Mouse (Mus musculus): ENCODE results near the gene Eif2b2.

The Eif2b2 gene

DNA sequence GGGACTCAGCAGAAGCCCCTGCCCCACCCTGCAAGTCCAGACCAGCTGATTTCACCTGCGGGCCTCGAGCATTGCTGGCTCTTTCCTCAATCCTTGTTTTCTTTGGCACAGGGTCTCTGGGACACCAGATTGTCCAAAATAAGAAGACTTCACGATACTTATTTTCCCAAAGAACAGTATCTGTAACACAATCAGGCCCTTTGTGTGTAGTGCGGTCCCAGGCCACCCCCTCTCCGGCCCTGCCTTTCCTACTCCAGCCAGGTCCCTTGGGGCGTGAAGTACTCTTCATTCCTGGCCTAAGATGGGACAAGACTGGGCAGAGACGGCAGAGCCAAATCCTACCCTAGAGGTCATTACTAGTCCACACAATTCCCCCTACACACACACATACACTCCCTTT is 17.1 kb upstream of the Eif2b2 start:
- no peak for DNase-seq (ENCODE audit: low read depth, low spot score)

DNA sequence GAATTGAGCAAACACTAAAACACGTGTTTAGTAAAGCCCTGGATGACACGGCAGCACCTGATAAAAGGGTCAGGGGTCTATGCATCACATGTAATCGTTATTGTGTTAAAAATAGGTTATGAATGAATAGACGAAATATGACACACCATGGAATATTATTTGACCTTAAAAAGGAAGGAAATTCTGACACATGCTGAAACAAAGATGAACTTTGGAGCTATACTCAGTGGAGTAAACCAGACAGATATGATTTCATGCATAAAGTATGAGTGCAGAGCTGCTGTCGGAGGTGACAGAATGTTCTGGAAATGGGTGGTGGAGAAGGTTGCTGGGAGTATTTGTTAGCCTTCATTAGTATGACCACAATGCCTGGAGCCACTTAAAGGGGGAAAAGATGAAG is 15.6 kb upstream of the Eif2b2 start:
- no peaks in the 10 kb centered on the region for H3K36me3 ChIP-seq (ENCODE audit: control insufficient read depth, insufficient read depth, low read length, poor library complexity, severe bottlenecking)
- no peak for DNase-seq (ENCODE audit: low read depth, low spot score)
- no peaks in the 10 kb centered on the region for H3K27me3 ChIP-seq (ENCODE audit: control insufficient read depth, insufficient read depth, low read length, poor library complexity, severe bottlenecking)

More for the DNA sequence above, 17.1 kb upstream of the Eif2b2 start:
- no peaks in the 10 kb centered on the region for H3K27me3 ChIP-seq (ENCODE audit: control insufficient read depth, insufficient read depth, low read length, poor library complexity, severe bottlenecking)
- no peaks in the 10 kb centered on the region for H3K36me3 ChIP-seq (ENCODE audit: control insufficient read depth, insufficient read depth, low read length, poor library complexity, severe bottlenecking)

DNA sequence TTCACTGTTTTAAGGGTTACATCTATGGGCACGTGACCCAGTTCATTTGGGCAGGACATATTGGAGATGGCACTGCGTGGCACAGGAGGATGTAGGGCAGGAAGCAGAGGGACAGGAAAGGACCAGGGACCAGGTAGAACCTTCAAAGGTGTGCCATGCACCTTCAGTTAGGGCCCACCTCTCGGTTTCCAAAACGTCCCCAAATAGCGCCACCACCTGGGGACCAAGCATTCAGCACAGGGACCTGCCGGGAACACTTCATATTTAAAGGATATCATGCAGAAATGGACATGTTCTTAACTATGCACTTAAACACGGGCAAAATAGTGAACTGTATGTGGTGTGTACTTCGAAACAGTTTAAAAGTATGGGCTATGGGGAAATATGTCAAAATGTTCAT is 15.2 kb upstream of the Eif2b2 start:
- no peaks in the 10 kb centered on the region for H3K36me3 ChIP-seq (ENCODE audit: control insufficient read depth, insufficient read depth, low read length, poor library complexity, severe bottlenecking)
- no peaks in the 10 kb centered on the region for H3K27me3 ChIP-seq (ENCODE audit: control insufficient read depth, insufficient read depth, low read length, poor library complexity, severe bottlenecking)
- DNase-seq (ENCODE audit: low read depth, low spot score) = no peak

DNA sequence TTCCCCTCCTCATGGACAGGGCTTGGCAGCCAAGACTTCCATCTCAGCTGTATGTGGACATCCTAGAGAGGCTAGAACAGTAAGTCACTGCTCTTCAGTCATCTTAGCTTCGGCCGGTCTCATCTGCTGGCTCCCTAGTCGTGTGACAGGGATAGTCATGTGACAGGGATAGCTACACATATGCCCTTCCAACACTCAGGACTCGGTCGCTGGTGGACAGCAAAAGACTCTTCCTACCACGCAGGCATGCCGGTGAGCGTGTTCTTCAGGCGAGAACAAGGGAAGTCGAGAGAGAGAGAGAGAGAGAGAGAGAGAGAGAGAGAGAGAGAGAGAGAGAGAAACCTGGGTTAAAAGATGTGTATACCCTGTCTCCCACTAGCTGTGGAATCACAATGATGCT is 13.9 kb upstream of the Eif2b2 start:
- Histone ChIP-seq H3K27me3 (ENCODE audit: control insufficient read depth, insufficient read depth, low read length, poor library complexity, severe bottlenecking) (no peaks in the 10 kb centered on the region), H3K36me3 (ENCODE audit: control insufficient read depth, insufficient read depth, low read length, poor library complexity, severe bottlenecking) (no peaks in the 10 kb centered on the region)
- no peak for DNase-seq (ENCODE audit: low read depth, low spot score)

DNA sequence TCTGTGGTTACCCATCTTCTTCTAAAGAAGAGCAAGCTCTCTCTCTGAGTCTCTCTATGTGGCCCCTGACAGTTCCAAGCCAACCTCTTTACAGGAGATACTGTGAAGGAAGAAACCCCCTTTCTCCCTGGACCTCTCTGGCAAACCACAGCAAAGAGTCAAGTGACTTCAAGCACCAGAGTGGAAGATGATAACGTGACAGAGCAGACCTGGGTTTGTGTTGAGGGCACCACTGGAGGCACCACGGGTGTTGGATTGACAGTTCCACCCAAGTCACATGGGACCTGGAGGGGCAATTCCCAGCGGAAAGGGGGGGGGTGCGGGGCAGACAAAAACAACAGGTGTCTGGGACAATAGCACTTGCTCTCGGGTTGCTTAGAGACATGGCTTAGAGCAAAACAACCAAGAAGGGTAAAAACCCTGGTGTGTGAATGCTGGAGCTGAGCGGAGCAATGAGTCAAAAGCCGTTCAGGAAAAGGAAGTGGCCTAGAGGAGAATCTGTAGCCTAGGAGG is 10.5 kb upstream of the Eif2b2 start:
- no peaks in the 10 kb centered on the region for H3K36me3 ChIP-seq (ENCODE audit: control insufficient read depth, insufficient read depth, low read length, poor library complexity, severe bottlenecking)
- H3K27me3 ChIP-seq (ENCODE audit: control insufficient read depth, insufficient read depth, low read length, poor library complexity, severe bottlenecking) = no peaks in the 10 kb centered on the region
- peak; percentile 40 for DNase-seq (ENCODE audit: low read depth, low spot score)

DNA sequence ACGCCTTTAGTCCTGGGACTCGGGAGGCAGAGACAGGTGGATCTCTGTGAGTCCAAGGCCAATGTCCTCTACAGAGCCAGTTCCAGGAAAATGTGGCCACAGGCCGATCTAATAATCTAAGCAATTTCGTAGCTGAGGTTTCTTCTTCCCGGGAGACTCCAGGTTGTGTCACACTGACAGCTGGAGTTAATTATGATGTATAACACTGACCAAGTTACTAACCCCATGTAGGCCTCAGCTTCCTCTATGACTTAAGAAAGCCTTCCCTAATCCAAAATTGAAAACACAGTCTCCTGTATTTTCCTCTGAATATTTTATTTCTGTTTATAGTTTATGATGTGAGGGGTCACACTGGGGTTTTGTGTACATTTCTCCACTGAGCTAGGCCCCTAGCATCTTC is 4.2 kb upstream of the Eif2b2 start:
- Histone ChIP-seq H3K36me3 (ENCODE audit: control insufficient read depth, insufficient read depth, low read length, poor library complexity, severe bottlenecking) (no peaks in the 10 kb centered on the region), H3K27me3 (ENCODE audit: control insufficient read depth, insufficient read depth, low read length, poor library complexity, severe bottlenecking) (no peaks in the 10 kb centered on the region)
- DNase-seq (ENCODE audit: low read depth, low spot score) = no peak

DNA sequence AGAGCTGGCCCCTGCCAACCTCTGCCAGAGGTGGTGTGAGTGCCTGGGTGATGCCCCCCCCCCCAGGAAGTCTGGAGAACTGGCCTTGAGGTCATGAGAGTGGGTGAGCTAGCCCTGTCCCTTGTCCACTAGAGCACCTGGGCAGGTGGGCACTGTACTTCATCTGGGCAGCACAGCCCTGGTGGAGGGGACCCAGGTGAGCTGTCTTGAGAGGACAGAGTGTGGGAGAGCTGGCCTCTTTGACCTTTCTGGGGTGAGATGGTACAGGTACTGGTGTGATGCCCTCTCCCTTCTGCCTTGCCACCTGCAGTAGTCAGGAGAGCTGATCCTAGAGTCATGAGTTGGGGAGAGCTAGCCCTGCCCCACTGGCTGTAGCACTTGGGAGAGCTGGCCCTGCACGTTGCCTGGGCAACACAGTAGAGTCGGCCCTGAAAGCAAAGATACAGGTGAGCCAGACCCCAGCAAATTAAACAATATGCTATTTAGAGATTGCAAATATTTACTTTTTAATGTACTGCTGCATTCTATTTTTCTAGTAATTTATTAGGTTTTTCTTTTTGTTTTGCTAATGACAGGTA is 1.5 kb upstream of the Eif2b2 start:
- Histone ChIP-seq H3K36me3 (ENCODE audit: control insufficient read depth, insufficient read depth, low read length, poor library complexity, severe bottlenecking) (peaks cover 2% of the 10 kb centered on the region; the same call in 1 of the 2 replicates), H3K27me3 (ENCODE audit: control insufficient read depth, insufficient read depth, low read length, poor library complexity, severe bottlenecking) (no peaks in the 10 kb centered on the region)
- DNase-seq (ENCODE audit: low read depth, low spot score) = no peak

DNA sequence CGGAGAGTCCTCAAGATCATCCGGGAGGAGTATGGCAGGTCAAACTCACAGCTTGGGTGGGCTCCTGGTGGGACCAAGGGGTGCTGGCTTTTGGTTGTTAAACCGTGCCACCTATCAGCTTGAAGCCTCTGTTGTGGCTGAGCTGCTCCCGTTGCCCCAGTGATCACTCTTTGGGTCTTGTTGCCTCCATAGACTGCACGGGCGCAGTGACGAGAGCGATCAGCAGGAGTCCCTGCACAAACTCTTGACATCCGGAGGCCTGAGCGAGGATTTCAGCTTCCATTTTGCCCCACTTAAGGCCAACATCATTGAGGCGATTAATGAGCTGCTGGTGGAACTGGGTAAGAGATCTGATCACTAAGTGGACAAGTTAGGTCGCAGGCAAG is 617 bp downstream of the Eif2b2 start:
- H3K27me3 ChIP-seq (ENCODE audit: control insufficient read depth, insufficient read depth, low read length, poor library complexity, severe bottlenecking) = no peaks in the 10 kb centered on the region
- peak; percentile 40 for DNase-seq (ENCODE audit: low read depth, low spot score)
- H3K36me3 ChIP-seq (ENCODE audit: control insufficient read depth, insufficient read depth, low read length, poor library complexity, severe bottlenecking) = peaks cover 4% of the 10 kb centered on the region

DNA sequence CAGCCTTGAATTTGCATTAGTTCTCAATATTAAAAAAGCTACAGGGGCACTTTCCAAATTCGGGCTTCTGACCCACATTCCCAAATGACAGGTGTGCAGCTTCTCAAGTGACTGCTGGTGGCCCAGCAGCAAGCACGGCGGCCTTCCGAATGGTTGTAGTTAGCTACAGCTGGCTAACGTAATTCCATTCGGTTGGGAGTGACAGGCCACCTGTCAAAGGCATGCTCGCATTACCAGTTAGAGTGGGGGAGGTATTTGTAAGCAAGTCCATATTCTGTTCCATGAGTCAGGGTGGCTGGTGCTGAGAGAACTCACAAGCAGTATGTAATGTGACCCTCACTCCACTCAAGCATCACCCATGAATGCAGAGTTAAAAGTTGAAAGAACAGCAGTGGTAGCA is 7.9 kb downstream of the Eif2b2 start:
- Histone ChIP-seq H3K36me3 (ENCODE audit: control insufficient read depth, insufficient read depth, low read length, poor library complexity, severe bottlenecking) (peaks cover 4% of the 10 kb centered on the region), H3K27me3 (ENCODE audit: control insufficient read depth, insufficient read depth, low read length, poor library complexity, severe bottlenecking) (no peaks in the 10 kb centered on the region)
- DNase-seq (ENCODE audit: low read depth, low spot score) = no peak

DNA sequence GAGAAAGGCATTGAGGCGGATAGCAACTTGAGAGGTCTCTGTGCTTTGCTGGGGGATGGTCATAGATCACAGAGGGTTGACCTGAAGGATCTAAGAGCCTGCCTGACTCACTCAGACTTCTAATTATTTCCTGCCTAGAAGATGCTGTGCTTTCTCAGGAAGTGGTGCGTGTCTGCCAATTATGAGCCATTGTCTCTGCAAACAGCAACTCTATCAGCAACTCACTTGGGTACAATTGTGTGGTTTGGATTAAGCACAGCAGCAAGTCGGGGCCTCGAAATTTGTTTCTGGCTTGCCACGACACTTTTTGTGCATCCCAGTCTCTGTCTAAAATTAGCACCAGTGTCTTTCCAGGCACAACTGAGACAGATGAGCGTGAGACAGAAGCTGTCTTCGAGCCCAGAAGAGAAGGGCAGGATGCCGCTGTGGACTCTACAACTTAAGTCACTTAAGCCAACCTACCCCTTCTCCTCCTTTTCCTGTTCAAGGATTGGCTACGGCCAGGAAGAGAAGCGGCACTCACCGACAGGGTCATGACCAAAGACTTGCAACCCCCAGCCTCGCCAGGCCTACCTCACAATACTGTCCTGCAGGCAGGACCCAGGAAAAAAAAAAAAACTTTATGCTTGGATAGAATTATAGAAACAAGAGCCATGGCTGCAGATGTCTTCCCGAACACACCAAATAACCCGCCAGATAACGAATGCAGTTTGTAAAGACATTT is 8.8 kb downstream of the Eif2b2 start:
- no peaks in the 10 kb centered on the region for H3K27me3 ChIP-seq (ENCODE audit: control insufficient read depth, insufficient read depth, low read length, poor library complexity, severe bottlenecking)
- H3K36me3 ChIP-seq (ENCODE audit: control insufficient read depth, insufficient read depth, low read length, poor library complexity, severe bottlenecking) = peaks cover 2% of the 10 kb centered on the region
- no peak for DNase-seq (ENCODE audit: low read depth, low spot score)

DNA sequence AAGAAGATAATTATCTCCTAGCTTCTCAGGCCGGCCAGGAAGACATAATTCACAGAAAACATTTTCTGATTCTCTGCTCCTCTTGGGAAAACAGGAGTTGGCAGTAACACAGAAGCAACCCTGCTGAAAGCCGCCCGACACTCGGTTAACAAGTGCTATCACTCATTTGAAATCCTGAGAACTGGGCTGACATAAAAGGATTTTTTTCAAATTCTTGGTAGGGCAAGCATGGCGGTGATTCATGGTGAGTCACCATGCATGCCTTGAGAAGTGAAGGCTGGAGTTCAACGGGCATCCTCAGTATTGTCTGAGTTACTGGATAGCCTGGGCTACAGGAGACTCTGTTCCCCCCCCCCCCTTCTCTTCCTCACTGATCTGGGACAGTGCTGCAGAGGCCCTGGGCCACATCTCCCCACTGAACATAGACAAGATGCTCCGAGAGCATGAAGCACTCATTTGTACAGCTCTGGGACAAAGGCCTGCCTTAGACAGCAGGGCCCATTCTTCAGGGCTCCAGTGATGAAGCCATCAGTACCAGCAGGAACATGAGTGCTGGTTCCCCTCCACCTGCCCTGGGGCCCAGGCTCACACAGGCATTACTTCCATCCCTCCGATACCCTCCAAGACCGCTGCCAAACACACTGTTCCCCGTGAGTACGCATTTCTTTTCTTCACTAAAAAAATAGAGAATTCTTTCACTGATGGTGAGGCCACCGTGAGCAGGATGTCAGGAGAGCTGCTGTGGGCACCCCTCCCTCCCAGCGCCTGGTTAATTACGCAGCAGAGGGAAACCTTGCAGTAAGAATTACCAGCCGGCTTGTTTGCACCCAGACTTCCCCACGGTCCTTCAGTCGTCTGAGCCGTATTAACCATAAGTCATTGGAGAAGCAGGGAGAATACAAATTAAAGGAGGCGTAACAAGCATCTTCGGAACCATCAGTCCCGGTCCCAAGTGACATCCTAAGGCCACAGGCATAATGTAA is 14.4 kb downstream of the Eif2b2 start:
- no peaks in the 10 kb centered on the region for H3K36me3 ChIP-seq (ENCODE audit: control insufficient read depth, insufficient read depth, low read length, poor library complexity, severe bottlenecking)
- no peak for DNase-seq (ENCODE audit: low read depth, low spot score)
- no peaks in the 10 kb centered on the region for H3K27me3 ChIP-seq (ENCODE audit: control insufficient read depth, insufficient read depth, low read length, poor library complexity, severe bottlenecking)

DNA sequence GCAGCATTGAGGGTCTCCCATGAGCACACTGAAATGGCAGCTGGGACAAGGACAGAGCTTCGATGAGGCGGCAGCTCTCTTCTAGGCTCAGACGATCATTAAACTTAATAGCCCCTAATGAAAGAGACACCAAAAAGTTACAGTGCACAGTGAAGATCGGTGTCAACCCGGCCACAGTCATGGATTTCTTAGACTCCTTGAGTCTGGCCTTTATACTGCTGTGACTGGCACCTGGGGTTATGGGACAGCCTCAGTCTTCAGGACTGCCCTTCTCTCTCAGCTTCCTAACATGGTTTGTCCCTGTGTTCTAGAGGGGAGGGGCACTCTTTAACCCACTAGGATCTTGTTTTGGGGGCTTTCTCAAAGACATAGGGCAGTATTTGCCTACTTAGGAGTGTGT is 18.3 kb downstream of the Eif2b2 start:
- Histone ChIP-seq H3K27me3 (ENCODE audit: control insufficient read depth, insufficient read depth, low read length, poor library complexity, severe bottlenecking) (no peaks in the 10 kb centered on the region), H3K36me3 (ENCODE audit: control insufficient read depth, insufficient read depth, low read length, poor library complexity, severe bottlenecking) (no peaks in the 10 kb centered on the region)
- no peak for DNase-seq (ENCODE audit: low read depth, low spot score)

DNA sequence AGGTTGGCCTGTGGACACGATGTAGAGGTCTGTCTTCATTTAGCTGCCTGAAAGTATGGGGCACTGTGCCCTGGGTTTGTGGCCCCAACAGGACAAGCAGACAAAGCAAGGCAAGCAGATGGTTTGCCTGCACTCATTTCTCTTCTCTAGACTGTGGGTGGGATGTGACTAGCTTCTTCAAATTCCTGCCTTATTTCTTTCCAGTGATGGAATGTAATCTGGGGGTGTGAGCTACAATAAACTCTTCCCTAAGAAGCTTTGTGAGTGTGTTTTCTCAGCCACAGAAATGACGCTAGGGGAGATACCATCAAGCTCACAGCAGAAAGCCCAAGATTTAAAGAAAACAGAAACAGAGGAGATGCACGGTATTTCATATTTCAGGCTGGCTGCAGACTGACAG is 32.8 kb downstream of the Eif2b2 start:
- no peaks in the 10 kb centered on the region for H3K27me3 ChIP-seq (ENCODE audit: control insufficient read depth, insufficient read depth, low read length, poor library complexity, severe bottlenecking)
- no peaks in the 10 kb centered on the region for H3K36me3 ChIP-seq (ENCODE audit: control insufficient read depth, insufficient read depth, low read length, poor library complexity, severe bottlenecking)
- no peak for DNase-seq (ENCODE audit: low read depth, low spot score)

DNA sequence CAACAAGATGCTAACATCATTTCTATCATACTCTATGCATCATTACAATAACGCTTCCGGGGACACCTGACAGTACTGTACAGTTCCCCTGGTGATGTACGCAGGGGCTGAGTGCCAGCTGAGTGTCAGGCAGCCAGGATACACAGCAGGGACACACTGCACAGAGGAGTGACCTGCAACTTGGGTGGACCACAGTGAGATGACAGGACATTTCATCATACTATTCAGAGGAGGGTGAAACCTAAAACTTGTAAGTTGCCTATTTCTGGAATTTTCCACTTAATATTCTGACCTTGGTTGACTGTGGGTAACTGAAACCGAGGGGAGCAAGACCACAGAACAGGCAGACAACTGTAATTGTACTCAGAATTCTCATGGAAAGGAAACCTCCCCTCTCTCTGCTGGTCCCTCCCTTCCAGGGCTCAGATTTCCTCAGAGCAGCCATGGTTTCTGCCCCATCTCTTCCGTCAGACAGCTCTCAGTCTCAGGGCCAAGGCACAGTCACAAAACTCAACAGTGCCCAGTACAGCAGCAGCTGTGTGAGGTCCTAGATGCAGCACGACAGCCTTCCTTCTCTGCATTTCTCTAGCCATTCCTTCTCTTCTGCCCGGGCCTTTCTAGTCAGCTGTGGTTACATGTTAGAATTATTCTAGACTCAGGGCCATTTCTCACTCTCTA is 36.9 kb downstream of the Eif2b2 start:
- Histone ChIP-seq H3K36me3 (ENCODE audit: control insufficient read depth, insufficient read depth, low read length, poor library complexity, severe bottlenecking) (no peaks in the 10 kb centered on the region), H3K27me3 (ENCODE audit: control insufficient read depth, insufficient read depth, low read length, poor library complexity, severe bottlenecking) (no peaks in the 10 kb centered on the region)
- DNase-seq (ENCODE audit: low read depth, low spot score) = no peak
